Comparison of ENCODE assay signal across 15 mouse cellular contexts in genomic region chr5:119978096-119978715, GRCm38 (mm10).
DNase-seq lines count a peak whose midpoint lies in the region; ATAC-seq and TF ChIP-seq lines count a peak whose summit lies in the region.
"Had no signal": no experiment of that assay in that cellular context is flagged by ENCODE, and none has a peak within 500 bp of the region (broad histone marks: within the 10 kb centered on the region; RNA-seq: fewer than 3 reads in every experiment).

No protein-coding gene starts in this region.

- peak overlapping the region; percentile 24; the same call in 1 of the 2 replicates for H3K4me2 ChIP-seq in kidney, embryonic 14.5 days (replicated peaks; ENCODE audit: low read depth, low read length)
- no peak overlapping the region for H3K4me2 ChIP-seq in heart, embryonic 11.5 days
- H3K4me2 ChIP-seq: forebrain, embryonic 13.5 days had no signal

- H3K9me3 ChIP-seq in kidney, embryonic 14.5 days (ENCODE audit: control insufficient read depth, low read length) = no peaks in the 10 kb centered on the region
- no peaks in the 10 kb centered on the region for H3K9me3 ChIP-seq in E14TG2a.4 (ENCODE audit: low read length)
- no peaks in the 10 kb centered on the region for H3K9me3 ChIP-seq in heart, embryonic 11.5 days (replicated peaks; ENCODE audit: control insufficient read depth, low read length)
- H3K9me3 ChIP-seq: forebrain, embryonic 13.5 days had no signal

- no peak overlapping the region for H3K27ac ChIP-seq in kidney, embryonic 14.5 days (ENCODE audit: low read depth, low read length)
- H3K27ac ChIP-seq in heart, embryonic 11.5 days (ENCODE audit: low read depth, low read length) = no peak overlapping the region
- H3K27ac ChIP-seq in heart, adult 2 months = no peak overlapping the region
- H3K27ac ChIP-seq: forebrain, embryonic 13.5 days had no signal

- WGBS in kidney, embryonic 14.5 days = 10% methylated on average over 10 of the region's 10 CpGs
- 44% methylated on average over 10 of the region's 10 CpGs for WGBS in heart, embryonic 11.5 days (ENCODE audit: insufficient replicate concordance)
- 54% methylated on average over 10 of the region's 10 CpGs for WGBS in heart, adult 2 months

- peaks cover 3% of the 10 kb centered on the region; the same call in 1 of the 2 replicates for H3K4me1 ChIP-seq in kidney, embryonic 14.5 days (ENCODE audit: control insufficient read depth, insufficient read depth, low read length)
- H3K4me1 ChIP-seq in E14TG2a.4 (replicated peaks; ENCODE audit: low read depth, low read length) = peaks cover 6% of the 10 kb centered on the region
- no peaks in the 10 kb centered on the region; the same call in 1 of the 2 replicates for H3K4me1 ChIP-seq in heart, embryonic 11.5 days (ENCODE audit: control insufficient read depth, insufficient read depth, low read length)
- H3K4me1 ChIP-seq in heart, adult 2 months (ENCODE audit: control insufficient read depth, insufficient read depth, low read length) = no peaks in the 10 kb centered on the region

- H3K79me2 ChIP-seq in heart, adult 2 months (replicated peaks; ENCODE audit: control insufficient read depth, insufficient read depth, low read length) = no peaks in the 10 kb centered on the region

- no peaks in the 10 kb centered on the region for H3K36me3 ChIP-seq in kidney, embryonic 14.5 days (ENCODE audit: control insufficient read depth, insufficient read depth, low read length)
- no peaks in the 10 kb centered on the region for H3K36me3 ChIP-seq in E14TG2a.4 (ENCODE audit: insufficient read depth, low read length)
- no peaks in the 10 kb centered on the region for H3K36me3 ChIP-seq in heart, embryonic 11.5 days (ENCODE audit: control insufficient read depth, insufficient read depth, low read length)
- no peaks in the 10 kb centered on the region for H3K36me3 ChIP-seq in heart, adult 2 months (ENCODE audit: control insufficient read depth, insufficient read depth, low read length)

- intact Hi-C loops in heart, adult 2 months (cut with DNase I) = no loop called here

- no peak for DNase-seq in kidney, adult 11 months
- peak; percentile 53 for DNase-seq in embryo, embryonic 10 days (ENCODE audit: low spot score)
- DNase-seq in mesoderm, embryonic 11.5 days (ENCODE audit: low read depth, low spot score) = peak; percentile 54
- DNase-seq in thymus, adult 18-20 months = no peak
- no peak for DNase-seq in heart, adult 2 months
- DNase-seq: cerebellum, adult 9-11 months; heart, adult 11 months; heart, postnatal 14 days; kidney, adult 2 months; right cerebral cortex, postnatal 14 days; thymus, adult 2 months had no signal

- no peak overlapping the region; the same call in 1 of the 2 replicates for H3K9ac ChIP-seq in kidney, embryonic 14.5 days (ENCODE audit: low read depth, low read length)
- H3K9ac ChIP-seq in heart, embryonic 11.5 days (ENCODE audit: low read depth, low read length) = no peak overlapping the region
- no peak overlapping the region for H3K9ac ChIP-seq in heart, adult 2 months (ENCODE audit: low read depth, low read length)
- H3K9ac ChIP-seq: forebrain, embryonic 13.5 days had no signal

- no peak for TF ChIP-seq POLR2A in heart, adult 2 months (IDR thresholded peaks at IDR 0.05; ENCODE audit: insufficient read depth, low read depth, low read length)

- TF ChIP-seq CTCF in E14TG2a.4 (conservative IDR thresholded peaks at IDR 0.05; ENCODE audit: low read length) = no peak
- no peak for TF ChIP-seq CTCF in heart, adult 2 months (IDR thresholded peaks at IDR 0.05)

- H3K4me3 ChIP-seq in kidney, embryonic 14.5 days (ENCODE audit: low read length) = no peak overlapping the region; the same call in 1 of the 2 replicates
- H3K4me3 ChIP-seq in E14TG2a.4 (replicated peaks; ENCODE audit: low read length) = 0 out of 2 replicates have a peak overlapping the region, but pooled peaks have one; percentile 32
- H3K4me3 ChIP-seq in heart, embryonic 11.5 days (ENCODE audit: low read depth, low read length) = no peak overlapping the region
- H3K4me3 ChIP-seq in heart, adult 2 months = no peak overlapping the region
- H3K4me3 ChIP-seq: forebrain, embryonic 13.5 days had no signal

- TF ChIP-seq EP300 in heart, adult 2 months (IDR thresholded peaks at IDR 0.05; ENCODE audit: insufficient read depth, low read depth, low read length) = no peak

- H3K27me3 ChIP-seq in kidney, embryonic 14.5 days (ENCODE audit: control insufficient read depth, insufficient read depth, low read length) = peaks cover 2% of the 10 kb centered on the region; the same call in 1 of the 2 replicates
- no peaks in the 10 kb centered on the region for H3K27me3 ChIP-seq in E14TG2a.4 (ENCODE audit: insufficient read depth, low read length)
- H3K27me3 ChIP-seq in heart, embryonic 11.5 days (ENCODE audit: control insufficient read depth, insufficient read depth, low read length) = no peaks in the 10 kb centered on the region
- H3K27me3 ChIP-seq in heart, adult 2 months (ENCODE audit: control insufficient read depth, insufficient read depth, low read length) = no peaks in the 10 kb centered on the region; the same call in 1 of the 2 replicates

- ATAC-seq in kidney, embryonic 14.5 days (ENCODE audit: low FRiP score, low TSS enrichment) = peak; percentile 44; the same call in 1 of the 2 replicates
- no peak for ATAC-seq in heart, embryonic 11.5 days (replicated peaks; ENCODE audit: insufficient number of reproducible peaks, low FRiP score, low TSS enrichment)
- ATAC-seq: forebrain, embryonic 13.5 days had no signal

Comparison
In these comparisons a context has a peak if more than half of its experiments do, and no peak if none do; other contexts are left out.
1. DNase-seq: peak in embryo, embryonic 10 days (single experiment) and mesoderm, embryonic 11.5 days (single experiment); none in kidney, adult 11 months (single experiment), thymus, adult 18-20 months (0 of 2) and heart, adult 2 months (0 of 2).